Mouse (Mus musculus) E14TG2a.4 (cell line): ENCODE results near the gene Mrpl49.
A peak's percentile ranks its signal among the peaks of the same experiment; 100 is the strongest.

Source experiments
- H3K27me3 ChIP-seq: 2 replicates; pipeline ENCODE4 v1.6.1; 2014; ENCODE audit warnings: low read length, control low read depth; ENCODE audit not compliant: insufficient read depth
- H3K36me3 ChIP-seq: 2 replicates; pipeline ENCODE4 v1.6.1; 2014; ENCODE audit warnings: low read length, control low read depth; ENCODE audit not compliant: insufficient read depth
- H3K4me1 ChIP-seq: replicated peaks from 2 replicates; pipeline ENCODE4 v1.6.1; 2014; ENCODE audit warnings: low read depth, low read length, control low read depth
- H3K4me3 ChIP-seq: replicated peaks from 2 replicates; pipeline ENCODE4 v1.5.1; 2014; ENCODE audit warnings: mild to moderate bottlenecking, low read length
- H3K9me3 ChIP-seq: 2 replicates; pipeline ENCODE4 v1.6.1; 2014; ENCODE audit warnings: low read length, control low read depth
- CTCF ChIP-seq: conservative IDR thresholded peaks from 2 replicates; pipeline ENCODE4 v1.5.1; 2014; ENCODE audit warnings: low read length
- NANOG ChIP-seq: IDR thresholded peaks from 2 replicates; pipeline ENCODE4 v1.6.1; 2014; ENCODE audit warnings: borderline replicate concordance, low read length, mixed read lengths
- POU5F1 ChIP-seq: IDR thresholded peaks from 2 replicates; pipeline ENCODE4 v1.6.1; 2014; ENCODE audit warnings: low read length, borderline replicate concordance

The Mrpl49 gene

DNA sequence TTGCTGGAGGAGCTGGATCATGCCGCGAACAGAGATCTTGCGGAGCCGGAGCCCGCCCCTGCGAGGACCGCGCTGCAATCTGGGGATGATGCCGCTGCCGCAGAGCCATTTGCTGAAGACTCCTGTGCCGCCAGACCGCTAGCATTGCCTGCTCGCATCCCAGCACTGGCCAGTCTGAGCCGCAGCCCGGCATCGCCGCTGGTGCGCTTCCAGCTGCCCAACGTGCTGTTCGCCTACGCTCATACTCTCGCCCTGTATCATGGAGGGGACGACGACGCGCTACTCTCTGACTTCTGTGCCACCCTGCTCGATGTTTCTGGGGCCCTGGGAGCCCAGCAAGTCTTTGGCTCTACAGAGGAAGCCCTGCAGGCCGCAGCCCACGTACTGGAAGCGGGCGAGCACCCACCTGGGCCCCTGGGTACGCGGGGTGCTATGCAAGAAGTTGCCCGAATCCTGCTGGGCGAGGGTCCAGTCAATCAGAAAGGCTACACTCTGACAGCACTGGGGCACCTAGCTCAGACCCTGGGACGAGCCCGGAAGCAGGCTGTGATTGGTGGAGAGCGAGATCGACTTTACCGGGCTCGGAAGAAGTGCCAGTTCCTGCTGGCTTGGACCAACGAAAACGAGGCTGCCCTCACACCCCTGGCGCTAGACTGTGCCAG, 4.2 kb upstream of the Mrpl49 start:
- TF ChIP-seq NANOG: no peak
- TF ChIP-seq POU5F1: no peak
- no peak for TF ChIP-seq CTCF
- H3K36me3 ChIP-seq: peaks cover 58% of the 10 kb centered on the region
- peaks cover 48% of the 10 kb centered on the region for H3K4me1 ChIP-seq
- peak overlapping the region; percentile 92 for H3K4me3 ChIP-seq
- no peaks in the 10 kb centered on the region for H3K27me3 ChIP-seq
- no peaks in the 10 kb centered on the region for H3K9me3 ChIP-seq

DNA sequence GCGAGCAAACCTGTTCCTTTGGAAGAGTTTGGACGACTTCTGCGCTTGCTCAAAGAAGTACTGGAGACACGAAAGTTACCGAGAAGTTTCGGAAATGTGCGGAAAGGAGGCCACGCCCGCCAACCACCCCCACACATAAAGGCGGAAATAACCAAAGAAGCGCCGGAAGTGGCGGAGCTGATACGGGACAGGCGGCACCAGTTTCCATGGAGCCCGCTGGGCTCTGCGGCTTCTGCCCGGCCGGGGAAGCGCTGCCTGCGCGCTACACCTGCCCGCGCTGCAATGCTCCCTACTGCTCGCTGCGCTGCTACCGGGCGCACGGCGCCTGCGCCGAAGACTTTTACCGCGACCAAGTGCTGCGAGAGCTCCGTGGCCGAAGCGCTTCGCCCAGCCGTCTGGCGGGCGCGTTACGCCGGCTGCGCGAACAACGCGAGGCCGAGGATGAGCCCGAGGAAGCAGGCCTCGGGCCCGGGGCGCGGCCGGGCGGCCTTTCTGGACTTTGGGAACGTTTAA, 3.5 kb upstream of the Mrpl49 start, which contains the start of gene Znhit2:
Znhit2 (plus strand) TSS at position 172 of the 513 bp plus-strand sequence.
- peaks cover 48% of the 10 kb centered on the region for H3K4me1 ChIP-seq
- H3K9me3 ChIP-seq: no peaks in the 10 kb centered on the region
- peaks cover 62% of the 10 kb centered on the region for H3K36me3 ChIP-seq
- peak within 1 kb of the TSS; percentile 92 for H3K4me3 ChIP-seq
- no peaks in the 10 kb centered on the region for H3K27me3 ChIP-seq
- no peak for TF ChIP-seq NANOG
- no peak for TF ChIP-seq POU5F1
- TF ChIP-seq CTCF: no peak

DNA sequence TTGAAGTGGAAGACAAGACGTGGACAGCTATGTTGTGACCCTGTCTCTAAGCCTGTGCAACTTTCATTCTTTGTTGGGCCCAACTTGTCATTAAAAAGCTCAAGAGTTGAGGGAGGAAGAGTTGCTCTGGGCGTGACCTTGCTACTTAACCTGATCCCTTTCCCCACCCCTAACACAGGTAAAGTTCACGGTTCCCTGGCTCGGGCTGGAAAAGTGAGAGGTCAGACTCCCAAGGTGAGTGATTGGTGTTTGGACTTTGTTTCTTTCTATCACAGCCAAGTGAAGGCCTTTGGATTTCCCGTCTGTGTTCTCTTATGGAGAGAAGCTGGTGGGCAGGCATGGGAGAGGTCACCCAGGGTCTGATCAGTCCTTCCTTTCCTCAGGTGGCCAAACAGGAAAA, 1.4 kb upstream of the Mrpl49 start:
- Histone ChIP-seq H3K4me3 (peak overlapping the region; percentile 100), H3K36me3 (peaks cover 72% of the 10 kb centered on the region), H3K27me3 (peaks cover 2% of the 10 kb centered on the region; the same call in 1 of the 2 replicates), H3K4me1 (peaks cover 63% of the 10 kb centered on the region), H3K9me3 (no peaks in the 10 kb centered on the region)
- no peak for TF ChIP-seq POU5F1
- TF ChIP-seq CTCF: no peak
- no peak for TF ChIP-seq NANOG

DNA sequence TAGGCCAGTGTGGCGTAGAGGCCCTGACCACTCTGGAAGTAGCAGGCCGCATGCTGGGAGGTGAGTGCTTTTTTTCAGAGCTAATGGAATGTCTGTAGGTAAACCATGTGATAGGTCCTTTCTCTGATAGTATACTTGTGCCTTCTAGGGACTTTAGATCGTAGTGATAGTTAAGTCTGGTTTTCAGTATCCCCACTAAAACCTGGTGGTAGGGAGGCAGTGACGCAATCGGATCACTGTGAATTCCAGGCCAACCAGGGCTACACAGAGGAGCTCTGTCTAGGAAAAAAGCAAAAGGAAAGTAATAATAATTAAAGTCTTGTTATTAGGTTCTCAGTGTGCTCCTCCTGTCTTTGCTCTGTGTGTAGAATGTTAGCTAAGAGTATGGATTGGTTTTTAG, 928 bp upstream of the Mrpl49 start:
- TF ChIP-seq POU5F1: no peak
- TF ChIP-seq NANOG: no peak
- TF ChIP-seq CTCF: no peak
- Histone ChIP-seq H3K36me3 (peaks cover 72% of the 10 kb centered on the region), H3K9me3 (no peaks in the 10 kb centered on the region), H3K27me3 (peaks cover 2% of the 10 kb centered on the region; the same call in 1 of the 2 replicates), H3K4me1 (peaks cover 65% of the 10 kb centered on the region), H3K4me3 (peak overlapping the region; percentile 100)

DNA sequence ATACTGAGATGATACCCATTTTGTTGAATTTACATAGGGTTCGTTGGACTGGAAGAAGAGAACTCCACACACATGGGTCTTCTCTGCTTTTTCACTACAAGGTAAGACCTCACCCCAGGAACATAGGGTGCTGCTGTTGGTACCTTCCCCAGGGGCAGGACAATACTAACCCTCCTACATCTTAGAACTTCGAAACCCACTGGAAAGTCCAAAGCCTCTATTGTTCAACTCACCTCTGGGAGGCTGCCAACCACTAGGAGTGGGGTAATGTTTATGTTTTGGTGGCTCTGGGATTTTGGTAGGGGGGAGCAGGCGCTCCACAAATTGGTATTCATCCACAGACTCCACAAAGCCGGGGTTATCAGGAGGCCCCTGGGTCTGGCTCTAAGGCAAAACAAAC, 889 bp downstream of the Mrpl49 start:
- H3K4me3 ChIP-seq: peak overlapping the region; percentile 100
- peaks cover 75% of the 10 kb centered on the region for H3K36me3 ChIP-seq
- H3K27me3 ChIP-seq: peaks cover 2% of the 10 kb centered on the region; the same call in 1 of the 2 replicates
- H3K9me3 ChIP-seq: no peaks in the 10 kb centered on the region
- peaks cover 62% of the 10 kb centered on the region for H3K4me1 ChIP-seq
- TF ChIP-seq POU5F1 (no peak), CTCF (no peak), NANOG (no peak)

DNA sequence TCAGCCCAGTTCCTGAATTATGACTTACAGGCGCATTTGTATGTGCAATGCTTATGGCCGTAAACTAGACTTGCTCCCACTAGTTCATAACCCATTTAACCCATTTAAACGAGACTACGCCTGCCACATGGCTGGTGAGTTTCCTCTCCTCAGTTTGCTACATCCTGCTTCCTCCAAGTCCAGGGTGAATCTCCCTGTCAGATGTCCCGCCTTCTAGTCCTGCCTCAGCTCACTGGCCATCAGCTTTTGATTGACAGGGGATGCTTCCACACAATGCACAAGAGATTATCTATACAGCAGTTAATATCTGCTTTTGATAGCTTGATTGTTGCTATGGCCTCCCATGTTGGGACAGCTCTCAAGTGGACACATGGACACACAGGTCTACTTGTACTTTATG, 3.3 kb downstream of the Mrpl49 start:
- Histone ChIP-seq H3K27me3 (peaks cover 2% of the 10 kb centered on the region; the same call in 1 of the 2 replicates), H3K4me3 (no peak overlapping the region), H3K9me3 (no peaks in the 10 kb centered on the region), H3K4me1 (peaks cover 70% of the 10 kb centered on the region), H3K36me3 (peaks cover 89% of the 10 kb centered on the region)
- TF ChIP-seq NANOG: no peak
- no peak for TF ChIP-seq CTCF
- no peak for TF ChIP-seq POU5F1

DNA sequence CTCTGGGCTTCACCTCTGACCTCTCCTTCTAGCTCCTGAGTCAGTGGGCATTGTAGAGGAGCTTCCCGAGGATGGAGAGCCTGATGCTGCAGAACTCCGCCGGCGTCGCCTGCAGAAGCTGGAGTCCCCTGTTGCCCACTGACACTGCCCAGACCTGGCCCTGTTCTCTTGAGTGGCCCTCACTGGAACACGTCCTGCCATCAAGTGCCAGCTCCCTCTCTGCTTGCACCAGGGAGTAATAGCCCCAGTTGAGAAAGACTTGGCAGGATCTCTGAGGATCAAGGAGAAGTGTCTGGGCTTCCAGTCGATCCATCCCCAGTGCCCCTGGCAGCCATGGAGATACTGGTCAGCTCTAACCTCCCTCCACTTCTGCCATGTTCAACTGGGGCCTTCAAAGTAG, 5.1 kb downstream of the Mrpl49 start:
- Histone ChIP-seq H3K27me3 (peaks cover 2% of the 10 kb centered on the region; the same call in 1 of the 2 replicates), H3K4me3 (0 out of 2 replicates have a peak overlapping the region, but pooled peaks have one; percentile 17), H3K4me1 (peaks cover 77% of the 10 kb centered on the region), H3K36me3 (peaks cover 93% of the 10 kb centered on the region), H3K9me3 (no peaks in the 10 kb centered on the region)
- TF ChIP-seq POU5F1 (no peak), CTCF (no peak), NANOG (no peak)

DNA sequence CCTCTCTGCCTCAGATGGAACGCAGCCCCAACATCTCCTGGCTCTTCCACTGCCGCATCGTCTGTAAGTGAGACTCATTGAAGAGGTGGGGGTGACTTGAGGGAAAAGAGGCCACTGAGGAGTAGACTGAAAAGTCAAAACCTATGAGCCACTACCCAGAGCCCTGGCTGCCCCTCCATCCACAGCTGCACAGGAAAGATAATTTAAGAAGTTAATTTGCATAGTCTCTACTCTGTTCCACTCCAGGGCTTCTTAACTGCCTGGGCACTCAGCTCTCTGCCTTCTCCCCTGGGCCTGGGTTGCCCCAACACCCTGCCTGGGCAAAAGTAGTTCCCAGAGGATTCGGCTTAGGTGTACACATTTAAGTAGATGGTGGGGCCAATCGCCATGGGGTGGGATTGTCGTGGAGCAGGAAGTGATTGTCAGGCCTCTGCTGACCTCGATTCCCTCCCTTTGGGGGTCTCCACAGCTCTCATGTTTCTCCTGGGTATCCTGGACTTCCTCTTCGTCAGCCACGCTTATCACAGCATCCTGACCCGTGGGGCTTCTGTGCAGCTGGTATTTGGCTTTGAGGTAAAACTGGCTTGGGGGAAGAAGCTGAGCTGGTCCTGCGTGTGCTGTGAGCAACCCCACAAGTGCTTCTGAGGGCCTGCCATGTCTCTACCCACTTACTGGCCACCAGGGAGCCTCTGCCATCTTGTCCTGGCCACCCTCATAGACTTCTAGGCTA, 8.7 kb downstream of the Mrpl49 start:
- H3K4me3 ChIP-seq: 0 out of 2 replicates have a peak overlapping the region, but pooled peaks have one; percentile 96
- H3K27me3 ChIP-seq: no peaks in the 10 kb centered on the region
- peaks cover 62% of the 10 kb centered on the region for H3K4me1 ChIP-seq
- TF ChIP-seq CTCF (no peak), POU5F1 (no peak), NANOG (no peak)
- H3K36me3 ChIP-seq: peaks cover 64% of the 10 kb centered on the region
- H3K9me3 ChIP-seq: no peaks in the 10 kb centered on the region
